Mouse (Mus musculus) olfactory bulb, adult 2 months (tissue): ENCODE results near the gene Bnc2.

Source experiments
- CTCF ChIP-seq: fragments of 200-500 bp; IDR thresholded peaks from 2 replicates; pipeline ENCODE4 v1.5.1; 2012; ENCODE audit warnings: low read depth, mild to moderate bottlenecking, low read length, moderate library complexity; ENCODE audit not compliant: insufficient read depth
- POLR2A ChIP-seq: fragments of 200-500 bp; IDR thresholded peaks from 2 replicates; pipeline ENCODE4 v1.6.1; 2012; ENCODE audit warnings: mild to moderate bottlenecking, low read depth, low read length, moderate library complexity; ENCODE audit not compliant: insufficient read depth

GRCm38 (mm10) chr4:84310851-84311250 is 364.2 kb downstream of the Bnc2 start:
- no peak for TF ChIP-seq POLR2A
- no peak for TF ChIP-seq CTCF
